Mouse (Mus musculus) heart, adult 18-20 months (tissue): Measurements from ENCODE around the gene Pgs1. TPM values are rescaled to one million over a fixed set of nuclear protein-coding genes. Genes with fewer than 3 reads are reported as not detected.
A peak's percentile ranks its signal among the peaks of the same experiment; 100 is the strongest.

ENCODE experiments used
- DNase-seq, 2 experiments: peaks; one replicate each; pipeline ENCODE4 v3.0.0; 2021 to 2022; ENCODE audit warnings: mixed read lengths in 1 of 2
- microRNA-seq, 2 experiments: library from miRNA; unstranded; fragments of <30 nt; microRNA quantifications; one replicate each; pipeline ENCODE4 v1.2.0; 2022
- total RNA-seq, 2 experiments: library from RNA; stranded (reverse); gene quantifications; 2 replicates each; pipeline ENCODE4 v1.2.3; 2021

Pgs1 gene
- total RNA-seq, 2 experiments from 2014 or later, result 17.0 to 18.8 TPM

DNA sequence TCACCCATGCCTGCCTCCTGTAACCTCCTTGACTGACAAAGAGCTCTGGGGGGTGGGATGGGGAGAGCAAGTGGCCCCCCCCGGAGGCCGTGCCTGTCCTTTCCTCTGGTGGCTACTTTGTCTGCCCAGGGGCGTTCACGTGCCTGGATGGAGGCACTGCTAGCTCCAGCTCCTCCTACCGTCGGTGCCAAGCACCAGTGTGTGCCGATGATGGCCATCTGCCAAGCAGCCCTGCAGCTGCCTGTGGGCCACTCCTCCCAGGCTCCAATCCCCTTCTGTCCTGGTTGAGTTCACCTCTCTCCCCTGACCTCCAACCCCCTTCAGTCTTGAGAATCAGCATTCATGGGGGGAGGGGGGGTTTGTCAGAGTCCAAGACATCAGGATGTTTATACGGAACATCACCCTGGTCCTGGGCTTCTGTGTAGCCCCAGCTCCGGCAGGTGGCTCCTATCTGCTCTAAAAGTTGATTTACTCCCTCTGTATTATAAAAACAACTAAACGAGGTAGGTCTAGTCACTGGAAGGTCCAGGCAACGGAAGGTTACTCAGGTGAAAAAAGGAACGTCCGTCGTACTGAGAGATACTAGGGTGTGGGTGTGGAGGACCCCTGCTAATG is 57.3 kb downstream of the Pgs1 start:
- DNase-seq, result peak; percentile 51 to 72

DNA sequence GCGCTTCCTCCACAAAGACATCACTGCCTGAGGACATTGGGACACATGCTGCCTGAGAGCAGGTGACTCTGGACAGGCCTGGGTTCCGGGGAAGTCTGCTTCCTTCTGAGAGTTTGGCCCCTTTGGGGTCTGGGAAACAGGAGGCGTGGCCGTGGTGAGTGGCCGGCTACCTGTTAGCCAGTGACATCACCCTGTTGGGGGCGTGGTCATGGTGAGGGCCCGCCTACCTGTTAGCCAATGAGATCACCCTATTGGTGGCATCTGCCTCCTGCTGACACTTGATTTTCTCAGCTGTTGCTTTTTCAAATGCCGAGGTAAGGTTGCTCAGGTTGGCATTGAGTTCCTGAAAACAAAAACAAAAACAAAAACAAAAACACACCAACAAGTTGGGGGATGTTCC is 63.5 kb downstream of the Pgs1 start:
- DNase-seq, result no peak

DNA sequence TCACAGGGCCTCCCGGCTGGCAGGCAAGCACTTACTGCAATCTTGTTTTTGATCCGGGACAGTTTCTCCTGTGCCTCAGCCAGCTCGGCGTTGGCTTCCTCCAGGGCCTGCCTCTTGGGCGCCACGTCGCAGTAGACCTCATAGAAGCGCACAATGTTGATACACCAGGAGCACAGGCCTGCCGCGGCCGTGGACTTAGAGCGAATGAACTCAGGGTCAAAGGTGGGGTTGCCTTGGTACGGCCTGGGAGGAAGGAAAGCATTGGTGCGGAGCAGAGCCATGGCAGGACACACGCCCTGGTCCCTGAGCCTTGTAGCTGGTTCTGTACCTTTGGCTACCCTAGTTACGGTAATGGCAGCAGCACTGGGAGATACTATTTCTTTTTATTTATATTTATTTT is 64.1 kb downstream of the Pgs1 start:
- no peak for DNase-seq

GRCm38 (mm10) chr11:118058367-118058766 is 72.3 kb downstream of the Pgs1 start:
- no peak for DNase-seq

DNA sequence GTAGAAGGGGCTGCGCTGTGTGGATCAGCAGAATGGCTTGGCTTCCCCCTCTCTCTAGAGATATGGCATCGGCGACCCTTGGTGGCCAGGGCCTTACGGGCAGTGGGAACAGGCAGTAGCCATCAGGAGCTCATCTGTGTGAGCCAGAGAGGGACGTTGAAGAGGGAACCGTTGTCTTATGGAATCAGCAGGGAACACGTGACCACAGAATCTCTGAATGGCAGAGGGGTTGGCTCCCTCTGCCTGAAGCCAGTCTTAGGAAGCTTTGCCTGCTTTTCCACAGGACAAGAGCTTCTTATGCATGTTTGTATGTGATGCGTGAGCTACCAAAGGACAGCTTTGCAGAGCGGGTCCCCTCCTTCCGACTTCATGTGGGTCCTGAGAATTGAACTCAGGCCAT is 72.8 kb downstream of the Pgs1 start:
- no peak for DNase-seq

DNA sequence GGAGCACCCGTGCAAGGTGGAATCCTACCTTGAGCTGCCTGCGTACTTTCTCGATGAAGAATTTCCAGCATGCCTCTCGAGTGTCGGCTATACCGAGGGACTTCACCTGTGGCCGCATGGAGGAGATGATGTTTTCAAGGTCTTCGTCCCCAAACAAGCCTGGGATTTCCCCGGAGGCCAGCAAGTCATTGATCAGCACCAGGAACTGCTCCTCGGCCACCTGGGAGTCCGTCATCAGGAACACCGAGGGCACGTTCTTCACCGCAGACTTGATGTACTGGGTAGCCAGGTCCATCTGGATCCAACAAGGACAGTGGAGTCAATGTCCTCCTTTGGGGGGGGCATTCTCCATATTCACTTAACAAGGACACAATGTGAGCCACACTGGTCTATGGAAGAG is 73.9 kb downstream of the Pgs1 start:
- DNase-seq, result no peak

- no peak for DNase-seq
Measured at GRCm38 (mm10) chr11:118067588-118067987, 81.5 kb downstream of the Pgs1 start.

DNA sequence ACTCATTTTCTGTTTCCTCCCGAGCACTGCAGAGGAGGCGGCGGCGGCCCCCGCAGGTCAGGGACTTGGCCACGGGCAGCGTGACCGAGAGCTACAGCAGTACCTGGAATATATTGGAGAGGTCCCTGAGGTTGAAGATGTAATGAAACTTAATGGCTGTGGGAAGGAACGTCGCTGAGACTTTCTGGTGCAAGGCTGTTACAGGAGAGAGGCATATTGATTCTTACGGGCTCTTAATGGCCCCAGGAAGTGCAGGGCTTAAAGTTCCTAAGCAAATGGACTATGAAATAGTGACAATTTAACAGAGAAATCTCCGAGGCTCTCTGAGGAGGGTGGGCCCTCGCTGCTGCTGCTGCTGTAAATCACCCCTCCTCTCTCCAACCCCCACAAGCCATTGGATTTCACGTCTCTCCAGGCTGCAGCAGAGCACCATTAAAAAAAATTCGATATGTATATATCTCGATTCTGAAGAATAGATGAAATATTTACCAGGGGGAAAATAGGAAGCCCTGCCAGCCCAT is 82.8 kb downstream of the Pgs1 start:
- no peak for DNase-seq

DNA sequence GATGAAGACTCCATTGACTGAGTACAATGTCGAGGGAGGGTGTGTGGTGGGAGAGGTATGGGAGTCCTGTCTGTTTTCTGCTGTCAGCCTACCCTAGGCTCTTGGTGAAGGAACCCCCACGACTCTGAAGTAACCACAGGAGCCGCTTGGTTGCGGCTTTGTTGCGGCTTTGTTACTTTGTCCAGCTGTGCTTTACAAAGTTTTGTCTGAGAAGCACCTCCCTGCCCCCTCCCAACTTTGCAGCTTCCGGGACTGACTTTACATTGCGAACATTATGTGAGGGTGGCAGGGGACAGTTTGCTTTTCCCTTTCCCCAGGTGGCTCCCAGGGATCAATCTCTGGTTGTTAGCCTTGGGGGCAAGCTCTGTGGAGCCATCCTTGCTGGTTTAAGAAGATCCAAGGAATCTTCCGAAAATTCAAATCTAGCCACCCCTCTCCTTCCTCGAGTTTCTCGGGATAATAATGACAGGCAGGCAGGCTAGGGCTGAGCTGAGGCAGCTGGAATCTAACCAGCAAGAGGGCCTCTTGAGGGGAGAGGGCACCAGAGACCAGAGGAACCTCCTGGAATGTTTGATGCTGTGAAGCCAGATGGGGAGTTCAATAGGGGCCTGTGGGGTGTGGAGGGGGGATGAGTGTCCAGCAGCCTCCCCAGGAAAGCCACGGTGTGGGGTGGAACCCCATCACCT is 85.3 kb downstream of the Pgs1 start:
- no peak for DNase-seq

Small RNA genes lying within 50 kb of the gene (microRNA-seq; reads per million reads assigned to microRNA genes)
- 0 to 0.54 reads per million in 2 experiments for gene Mir6933

Other genes with a start within 250 kb of the Pgs1 start
- gene Tmc8, start 204.2 kb upstream of the Pgs1 start, total RNA-seq, result 1 to 10 TPM; 4.6 to 5.6 TPM
- gene Tmc6, start 204.1 kb upstream of the Pgs1 start, total RNA-seq, result 10 to 100 TPM; 11.6 to 16.4 TPM
- gene 6030468B19Rik, start 188.6 kb upstream of the Pgs1 start, total RNA-seq, result not detected
- 1 to 10 TPM in 1 of 2 experiments, under 1 TPM in 1; 0.87 to 1.4 TPM for gene Gm20708, start 176.6 kb upstream of the Pgs1 start, total RNA-seq
- gene Syngr2, start 176.6 kb upstream of the Pgs1 start, total RNA-seq, result 100 to 1,000 TPM; 112 TPM
- 1 to 10 TPM; 3.9 to 5.5 TPM for gene Afmid, start 160.4 kb upstream of the Pgs1 start, total RNA-seq
- 1 to 10 TPM; 1.4 to 1.7 TPM for gene Tk1, start 160.2 kb upstream of the Pgs1 start, total RNA-seq
- under 1 TPM; 0.23 to 0.84 TPM for gene Birc5, start 137.0 kb upstream of the Pgs1 start, total RNA-seq
- not detected for gene Tmem235, start 125.5 kb upstream of the Pgs1 start, total RNA-seq
- gene Tha1, start 112.8 kb upstream of the Pgs1 start, total RNA-seq, result 10 to 100 TPM; 10.6 to 10.8 TPM
- 1 to 10 TPM; 3.2 to 3.5 TPM for gene Socs3, start 16.2 kb upstream of the Pgs1 start, total RNA-seq
- gene Dnah17, start 144.3 kb downstream of the Pgs1 start, total RNA-seq, result under 1 TPM; 0.02 to 0.05 TPM